Mouse (Mus musculus): ENCODE results near the gene Adh1.
A peak's percentile ranks its signal among the peaks of the same experiment; 100 is the strongest.

The Adh1 gene

DNA sequence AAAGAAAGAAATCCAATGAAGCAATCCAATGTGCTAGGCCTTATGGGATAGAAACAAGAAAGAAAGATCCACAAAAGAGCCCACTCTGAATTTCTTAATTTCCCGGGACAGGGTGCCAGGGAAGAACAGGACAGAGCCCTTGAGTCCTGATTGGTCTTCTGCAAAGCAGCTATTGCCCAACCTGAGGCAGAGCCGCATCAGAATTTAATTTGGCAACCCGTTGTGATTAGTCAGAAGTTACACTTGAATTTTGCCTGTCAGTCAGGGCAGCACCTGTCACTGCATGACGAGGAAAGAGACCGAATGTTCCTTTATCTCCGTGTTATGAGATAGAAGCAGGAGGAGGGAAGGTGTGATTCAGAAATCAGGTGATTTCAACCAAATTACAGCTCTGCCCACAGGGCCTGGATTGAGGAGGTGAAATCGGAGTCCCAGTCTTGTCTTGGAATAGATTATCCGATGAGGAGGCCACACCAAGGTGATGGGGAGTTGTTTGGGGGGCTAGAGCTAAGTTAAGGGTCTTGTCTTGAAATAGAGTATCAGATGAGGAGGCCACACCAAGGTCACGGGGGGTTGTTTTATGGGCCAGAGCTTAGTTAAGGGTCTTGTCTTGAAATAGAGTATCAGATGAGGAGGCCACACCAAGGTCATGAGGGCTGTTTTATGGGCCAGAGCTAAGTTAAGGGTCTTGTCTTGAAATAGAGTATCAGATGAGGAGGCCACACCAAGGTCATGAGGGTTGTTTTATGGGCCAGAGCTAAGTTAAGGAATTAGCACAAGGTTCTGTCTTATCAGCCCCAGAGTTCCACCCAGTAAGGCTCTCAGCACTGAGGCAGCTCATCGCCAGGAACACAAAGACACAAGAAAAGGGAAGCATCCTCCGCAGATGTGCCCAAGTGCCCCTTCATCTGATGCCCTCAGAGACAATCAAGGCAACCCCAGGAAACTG, at the start of gene Adh1:
TSS of gene Adh1 (plus strand) at position 271 of the 949 bp plus-strand sequence.
- no peak for DNase-seq (ENCODE audit: low spot score in 2 of 2)

DNA sequence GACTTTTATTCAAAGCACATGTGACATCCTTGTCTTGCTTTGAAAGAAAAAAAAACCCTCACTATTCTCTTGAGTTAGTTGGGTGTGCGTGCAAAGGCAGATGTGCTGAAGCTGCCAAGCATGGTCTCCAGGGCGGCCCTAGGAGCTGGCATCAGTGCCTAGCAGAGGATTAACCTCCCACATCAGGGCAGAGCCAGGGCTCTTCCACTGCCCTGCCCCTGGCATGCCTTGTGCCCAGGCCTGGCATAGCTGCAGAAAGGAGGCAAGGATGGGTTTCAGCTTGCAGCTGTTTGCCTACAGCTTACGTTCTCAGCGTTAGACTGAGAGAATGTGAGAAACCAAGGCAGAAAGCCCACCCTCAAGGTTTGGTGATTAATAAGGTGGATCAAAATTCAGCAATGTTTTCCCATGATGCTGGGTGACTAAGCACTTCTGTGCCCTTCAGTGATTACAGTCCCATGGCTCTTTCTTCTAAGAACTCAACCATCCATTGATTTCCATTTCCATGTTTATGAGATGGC, 48.3 kb upstream of the Adh1 start:
- DNase-seq (ENCODE audit: low spot score in 2 of 2) = no peak

DNA sequence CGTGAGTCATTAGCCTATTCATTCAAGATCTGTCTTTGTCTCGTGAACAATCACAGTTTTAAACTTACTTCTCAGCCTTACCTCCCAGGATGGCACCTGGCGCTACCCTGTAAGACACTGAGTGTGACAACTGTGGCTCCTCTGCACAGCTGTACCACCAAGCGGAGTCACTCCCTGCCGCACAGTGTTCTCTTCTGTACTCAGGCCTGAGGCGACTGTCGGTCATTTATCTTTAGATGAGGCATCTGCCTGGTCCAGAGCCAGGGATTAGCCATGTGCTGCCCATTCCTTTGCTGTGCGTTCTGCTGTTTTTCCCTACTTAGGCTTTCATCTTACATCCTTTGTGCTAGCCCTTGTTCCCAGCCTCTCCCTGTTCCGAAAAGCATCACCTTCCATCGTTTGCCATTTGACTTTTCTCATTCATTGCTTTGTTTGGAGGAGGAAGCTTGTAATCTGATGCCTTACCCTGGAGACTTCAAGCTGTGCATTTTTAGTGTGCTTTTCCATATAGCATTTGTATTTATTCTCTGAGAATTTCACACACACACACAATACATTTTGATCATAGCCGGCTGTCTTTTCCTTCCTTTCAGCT, 45.3 kb upstream of the Adh1 start:
- no peak for DNase-seq (ENCODE audit: low spot score in 2 of 2)

DNA sequence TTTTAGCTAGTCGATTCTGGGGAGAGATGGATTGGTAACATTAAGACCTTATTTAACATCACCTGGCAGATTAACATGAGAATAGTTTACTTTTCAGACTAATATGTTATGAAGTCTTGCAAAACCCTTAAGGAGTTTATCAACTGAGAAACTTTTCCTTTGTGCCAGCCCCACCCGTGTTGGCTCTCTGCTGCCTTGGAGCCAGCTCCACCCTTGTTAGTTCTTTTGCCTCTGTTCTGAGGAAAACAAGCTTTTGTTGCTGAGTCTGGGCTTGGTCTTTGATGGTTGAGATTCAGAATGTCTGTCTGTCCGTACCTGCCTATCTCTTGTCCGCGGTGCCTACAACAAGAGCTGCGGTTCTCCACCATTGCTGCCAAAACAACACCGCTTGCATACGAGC, 44.7 kb upstream of the Adh1 start:
- no peak for DNase-seq (ENCODE audit: low spot score in 2 of 2)

DNA sequence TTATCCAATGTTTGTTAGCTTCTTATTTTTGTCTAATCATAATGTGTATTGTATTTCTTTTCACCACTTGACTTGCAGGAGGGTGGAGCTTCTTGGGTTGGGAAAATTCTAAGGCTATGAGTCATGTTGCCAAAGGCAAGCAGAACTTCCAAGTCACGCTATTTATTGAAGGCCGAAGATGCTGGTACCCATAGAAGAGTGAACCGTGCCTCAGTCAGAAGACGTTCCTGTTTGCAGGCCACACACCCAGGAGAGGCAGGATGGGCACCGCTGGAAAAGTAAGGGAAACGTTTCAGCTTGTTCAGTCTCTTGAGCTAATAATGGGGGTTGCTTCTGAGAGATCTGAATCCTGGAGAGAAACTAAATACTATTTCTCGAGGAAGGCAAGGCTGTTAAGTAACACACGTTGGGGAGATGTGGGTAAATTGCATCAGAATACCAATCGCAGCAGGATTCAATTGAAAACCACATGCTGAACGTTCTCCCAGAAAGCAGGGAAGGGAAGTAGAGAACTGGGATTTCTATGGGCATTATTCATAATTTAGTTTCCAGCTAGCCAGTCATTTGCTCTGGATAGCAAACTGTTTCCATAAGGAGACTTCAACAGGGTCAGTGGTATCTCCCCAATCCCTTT, 43.0 kb upstream of the Adh1 start, which contains the start of gene Adh7:
TSS of gene Adh7 (plus strand) at position 130 of the 634 bp plus-strand sequence.
- DNase-seq (ENCODE audit: low spot score in 2 of 2) = no peak

DNA sequence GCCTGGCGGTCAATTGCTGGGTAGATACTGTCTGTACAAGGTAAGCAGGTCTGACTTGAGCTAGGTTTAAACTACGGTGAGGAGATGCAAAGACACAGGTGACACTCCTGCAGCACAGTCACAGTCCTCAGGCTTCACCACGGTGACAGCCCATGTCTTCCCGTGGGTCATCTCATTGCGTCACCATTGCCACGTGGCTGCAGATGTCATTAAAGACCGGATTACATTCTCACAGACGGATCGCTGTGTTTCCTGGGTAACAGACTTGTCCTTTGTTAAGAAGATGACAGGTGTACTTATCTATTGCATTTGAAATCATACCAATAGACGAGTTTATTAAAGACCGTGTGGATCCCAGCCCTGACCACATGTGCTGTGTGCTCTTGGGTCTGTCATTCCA, 39.7 kb upstream of the Adh1 start:
- no peak for DNase-seq (ENCODE audit: low spot score in 2 of 2)

DNA sequence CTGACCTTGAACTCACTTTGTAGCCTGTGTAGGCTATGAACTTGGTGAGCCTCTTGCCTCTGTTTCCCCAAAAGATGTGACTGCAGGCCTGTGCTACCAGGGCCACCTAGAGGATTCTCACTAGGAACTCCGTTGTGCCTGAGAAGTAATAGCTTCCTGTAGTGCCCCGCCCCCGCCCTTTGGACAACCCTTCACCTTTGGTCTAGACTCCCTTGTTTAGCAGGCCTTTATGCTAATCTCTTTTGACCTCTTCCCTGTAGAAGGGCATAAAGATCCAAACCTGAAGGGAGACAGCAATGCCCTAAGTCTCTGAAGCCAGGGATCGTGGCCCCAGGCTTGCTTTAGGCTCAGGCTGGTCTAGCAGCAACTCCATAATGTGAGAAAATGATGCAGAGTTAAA, 38.3 kb upstream of the Adh1 start:
- no peak for DNase-seq (ENCODE audit: low spot score in 2 of 2)

DNA sequence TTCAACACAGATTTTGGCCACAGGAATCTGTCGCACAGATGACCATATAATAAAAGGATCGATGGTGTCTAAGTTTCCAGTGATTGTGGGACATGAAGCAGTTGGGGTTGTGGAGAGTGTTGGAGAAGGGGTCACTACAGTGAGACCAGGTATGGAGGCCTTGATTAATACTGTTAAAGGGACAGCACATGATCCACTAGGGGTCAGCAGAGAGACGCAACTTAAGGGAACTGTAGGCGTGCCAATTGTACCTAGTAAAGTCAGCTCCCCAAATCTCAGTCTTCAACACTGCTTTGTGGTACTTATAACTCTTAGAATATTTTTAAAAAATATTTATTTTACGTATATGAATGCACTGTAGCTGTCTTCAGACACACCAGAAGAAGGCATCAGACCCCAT, 37.8 kb upstream of the Adh1 start:
- DNase-seq (ENCODE audit: low spot score in 2 of 2) = peak in 1 of 2 experiments; percentile 51

DNA sequence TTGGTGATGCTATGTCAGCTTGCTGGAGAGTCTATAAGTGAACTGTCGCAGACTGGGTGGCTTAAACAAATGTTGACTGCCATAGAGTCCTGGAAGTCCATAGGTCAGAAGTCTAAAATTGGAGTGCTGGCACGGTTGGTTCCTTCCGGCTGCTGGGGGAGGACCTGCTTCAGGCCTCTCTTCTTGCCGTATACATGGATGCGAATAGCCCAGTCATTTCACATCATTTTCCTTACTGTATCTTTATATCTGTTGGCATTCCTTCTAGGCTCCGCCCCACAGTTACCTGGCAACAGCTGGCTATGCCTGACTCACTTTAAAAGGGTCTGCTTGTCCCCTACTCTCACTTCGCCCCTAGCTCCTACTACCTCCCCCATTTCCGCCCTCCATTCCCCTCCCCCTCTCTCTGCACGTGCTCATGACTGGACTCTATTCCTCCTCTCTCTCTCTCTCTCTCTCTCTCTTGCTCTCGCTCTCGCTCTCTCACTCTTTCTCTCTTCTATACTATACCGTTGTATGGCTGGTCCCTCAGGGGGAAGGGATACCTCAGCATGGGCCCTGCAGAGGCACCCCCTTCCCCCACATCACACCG, 36.3 kb upstream of the Adh1 start:
- DNase-seq (ENCODE audit: low spot score in 2 of 2) = no peak

DNA sequence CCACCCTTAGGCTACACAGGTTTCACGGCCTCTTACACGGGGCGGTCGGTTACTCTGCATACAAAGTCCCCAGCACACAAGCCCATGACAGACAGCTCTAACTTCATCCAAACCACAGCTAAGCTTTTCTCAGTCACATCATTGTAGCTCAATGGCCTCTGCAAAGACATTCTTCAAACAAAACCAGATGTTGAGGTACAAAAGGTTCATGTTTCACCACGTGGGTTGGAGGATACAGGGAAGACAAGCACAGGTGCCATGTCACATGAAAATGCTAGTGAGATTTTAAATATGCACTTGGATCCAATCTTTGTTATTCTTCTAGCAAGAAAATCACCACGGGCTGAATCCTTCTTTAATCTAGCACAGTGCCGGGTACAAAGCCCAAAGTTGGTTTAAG, 35.5 kb upstream of the Adh1 start:
- DNase-seq (ENCODE audit: low spot score in 2 of 2) = no peak

DNA sequence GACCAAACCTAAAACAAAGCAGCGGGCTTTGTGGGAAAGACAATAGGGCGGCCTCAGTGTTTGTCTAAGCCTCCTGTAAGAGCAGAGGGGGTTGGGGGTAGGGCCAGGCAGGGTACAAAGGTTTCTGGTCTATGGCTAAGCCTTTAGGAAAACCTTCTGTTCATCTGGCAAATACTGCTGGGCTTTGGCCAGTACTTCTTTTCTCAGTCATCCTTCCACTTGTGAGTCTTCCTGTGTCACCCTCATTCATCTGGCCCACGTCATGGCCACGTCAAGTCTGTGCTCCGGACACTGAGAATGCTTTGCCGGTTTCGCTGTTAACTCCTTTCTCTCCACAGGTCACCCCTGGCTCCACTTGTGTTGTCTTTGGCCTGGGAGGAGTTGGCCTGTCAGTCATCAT, 34.9 kb upstream of the Adh1 start:
- no peak for DNase-seq (ENCODE audit: low spot score in 2 of 2)

DNA sequence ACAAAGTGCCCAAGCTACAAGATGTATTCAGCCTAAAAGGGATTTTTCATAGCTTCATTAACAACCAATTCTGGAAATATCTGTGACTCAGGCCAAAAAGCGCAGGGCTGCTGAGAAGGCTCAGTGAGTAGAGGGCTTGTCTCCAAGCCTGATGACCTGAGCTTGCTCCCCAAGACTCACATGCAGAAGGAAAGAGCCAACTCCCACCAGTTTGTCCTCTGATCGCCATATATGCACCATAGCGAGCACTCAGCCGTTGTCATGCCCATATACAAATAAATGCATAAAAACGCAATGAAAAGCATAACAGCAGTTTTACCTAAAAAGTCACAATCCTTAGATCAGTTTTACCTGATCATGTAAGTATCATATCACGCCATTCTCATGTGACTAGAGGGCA, 34.3 kb upstream of the Adh1 start:
- DNase-seq (ENCODE audit: low spot score in 2 of 2) = no peak

DNA sequence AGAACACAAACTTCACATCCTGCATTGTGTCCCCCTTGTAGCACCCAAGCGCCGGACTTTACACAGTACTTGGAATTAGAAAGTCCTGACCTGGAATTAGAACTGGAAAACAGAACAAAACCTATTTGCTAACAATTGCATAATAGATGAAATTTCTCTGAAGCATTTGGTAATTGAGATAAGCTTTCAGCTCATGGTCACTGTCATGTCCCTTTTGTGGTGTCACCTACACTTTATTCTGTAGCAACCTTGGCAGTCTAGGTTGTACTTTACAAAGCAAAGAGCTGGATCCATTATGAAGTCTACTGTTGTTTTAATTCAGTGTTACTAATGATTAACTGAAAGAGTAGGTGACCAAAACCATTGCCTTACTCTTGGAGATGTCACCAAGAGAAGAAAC, 33.7 kb upstream of the Adh1 start:
- DNase-seq (ENCODE audit: low spot score in 2 of 2) = no peak

DNA sequence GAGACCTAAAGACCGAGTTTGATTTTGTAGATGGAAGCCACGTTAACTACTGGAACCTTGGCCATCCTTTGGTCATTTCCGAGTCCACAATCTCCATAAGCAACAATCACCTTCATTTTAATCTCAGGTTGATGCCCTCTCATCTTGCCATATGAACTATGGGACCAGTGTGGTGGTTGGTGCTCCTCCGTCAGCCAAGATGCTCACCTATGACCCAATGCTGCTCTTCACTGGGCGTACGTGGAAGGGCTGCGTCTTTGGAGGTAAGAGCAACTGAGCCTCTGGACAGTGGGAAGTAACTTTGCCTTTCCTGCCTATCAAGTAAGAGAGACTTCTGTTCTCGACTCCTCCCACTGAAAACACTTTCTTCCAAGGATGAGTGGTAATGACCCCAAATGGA, 33.0 kb upstream of the Adh1 start:
- DNase-seq (ENCODE audit: low spot score in 2 of 2) = no peak

DNA sequence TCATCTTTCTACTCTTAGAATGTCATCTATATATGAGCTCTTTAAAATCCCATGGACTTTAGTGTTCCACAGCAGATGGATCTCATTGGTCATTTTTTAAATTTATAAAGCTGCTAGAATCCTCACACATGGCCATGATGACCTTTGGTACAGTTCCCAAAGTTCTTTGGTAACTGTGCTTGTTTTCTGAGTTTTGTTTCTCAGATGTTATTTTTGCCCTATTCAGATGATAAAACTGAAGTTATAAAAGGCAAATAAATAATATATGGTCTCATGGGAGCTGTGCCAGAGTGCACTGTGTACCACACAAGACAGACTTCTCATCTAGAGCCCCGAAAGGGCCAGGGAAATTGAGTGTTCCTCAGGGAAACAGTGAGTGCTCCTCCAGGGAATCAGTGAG, 31.3 kb upstream of the Adh1 start:
- DNase-seq (ENCODE audit: low spot score in 2 of 2) = no peak

DNA sequence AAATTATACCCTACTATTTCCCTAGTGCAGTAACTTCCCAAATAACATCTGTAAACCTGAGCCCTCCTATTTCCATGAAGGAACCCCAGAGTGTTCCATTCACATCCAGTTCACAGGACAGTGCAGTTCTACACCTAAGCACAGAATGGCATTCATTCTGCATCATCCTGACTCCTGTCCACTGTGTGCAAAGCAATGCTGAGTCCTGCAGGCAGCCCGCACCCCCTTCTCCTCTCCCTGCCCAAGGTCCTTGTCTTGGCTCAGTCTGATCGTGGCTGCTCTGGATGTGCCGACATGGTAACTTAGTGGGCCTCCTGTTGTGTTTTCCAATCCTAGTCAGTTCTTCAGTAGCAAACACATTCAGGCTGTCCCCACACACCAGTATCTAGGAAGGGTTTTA, 30.5 kb upstream of the Adh1 start:
- no peak for DNase-seq (ENCODE audit: low spot score in 2 of 2)

DNA sequence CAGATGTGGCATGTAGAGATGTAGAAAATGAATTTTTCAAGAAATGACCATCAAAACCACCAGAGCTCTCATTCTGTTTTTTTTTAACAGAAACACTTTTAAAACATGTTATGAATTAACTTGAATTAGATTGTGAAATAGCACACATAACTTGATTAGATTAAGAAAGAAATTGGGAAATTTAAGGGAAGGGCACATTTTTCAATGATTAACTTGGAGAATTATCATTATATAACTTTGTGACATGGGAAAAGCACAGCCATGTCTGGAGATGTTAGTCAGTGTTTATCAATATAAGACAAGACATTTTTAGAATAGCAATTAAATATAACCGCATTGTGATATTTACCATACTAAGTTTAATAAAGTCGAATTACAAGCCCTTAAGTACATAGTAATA, 29.3 kb upstream of the Adh1 start:
- DNase-seq (ENCODE audit: low spot score in 2 of 2) = no peak

DNA sequence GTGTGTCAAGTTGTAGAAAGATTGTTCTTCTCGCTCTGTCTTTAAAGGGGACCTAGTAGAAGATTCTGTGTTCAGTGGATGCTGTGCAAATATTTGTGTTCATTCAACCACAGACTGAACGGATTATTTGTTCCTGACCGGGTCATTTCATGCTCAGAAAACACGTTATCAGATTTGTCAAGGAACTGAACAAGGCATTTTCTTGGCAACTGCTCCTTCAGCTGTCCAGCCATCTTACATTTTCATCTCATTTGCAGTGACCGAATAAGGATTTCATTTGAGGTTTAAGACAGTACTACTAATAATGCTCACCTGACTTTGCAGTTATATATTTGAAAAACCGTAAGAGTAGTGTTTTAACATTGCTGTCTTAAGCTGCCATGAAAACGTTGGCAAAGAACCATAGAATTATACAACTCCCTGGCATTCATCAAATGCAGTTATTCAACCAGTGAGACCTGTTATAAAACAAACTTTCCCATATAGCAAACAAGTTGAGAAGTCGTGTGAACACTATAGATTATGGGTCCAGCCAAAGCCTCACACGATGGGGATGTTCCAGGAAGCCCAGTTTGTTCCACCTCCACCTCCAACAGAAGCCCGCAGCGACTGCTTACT, 24.1 kb upstream of the Adh1 start:
- no peak for DNase-seq (ENCODE audit: low spot score in 2 of 2)

DNA sequence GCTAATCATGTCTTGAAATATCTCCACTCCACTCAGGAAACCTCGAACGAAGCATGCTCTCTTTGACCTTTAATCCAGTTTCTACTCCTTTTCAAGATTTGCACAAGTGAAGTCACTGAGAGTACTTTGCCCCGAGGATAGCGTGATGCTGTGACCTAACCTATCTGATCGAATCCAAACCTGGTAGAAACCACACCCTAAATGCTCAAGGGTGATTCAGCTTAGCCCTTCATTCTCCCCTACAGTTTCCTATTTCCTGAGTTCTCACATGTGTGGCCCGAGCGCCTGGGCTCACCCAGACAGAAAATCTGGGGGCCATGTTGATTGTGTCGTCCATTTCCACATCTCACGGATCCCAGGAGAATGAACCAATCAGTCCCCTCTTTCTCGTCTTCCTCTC, 22.7 kb upstream of the Adh1 start:
- DNase-seq (ENCODE audit: low spot score in 2 of 2) = no peak

DNA sequence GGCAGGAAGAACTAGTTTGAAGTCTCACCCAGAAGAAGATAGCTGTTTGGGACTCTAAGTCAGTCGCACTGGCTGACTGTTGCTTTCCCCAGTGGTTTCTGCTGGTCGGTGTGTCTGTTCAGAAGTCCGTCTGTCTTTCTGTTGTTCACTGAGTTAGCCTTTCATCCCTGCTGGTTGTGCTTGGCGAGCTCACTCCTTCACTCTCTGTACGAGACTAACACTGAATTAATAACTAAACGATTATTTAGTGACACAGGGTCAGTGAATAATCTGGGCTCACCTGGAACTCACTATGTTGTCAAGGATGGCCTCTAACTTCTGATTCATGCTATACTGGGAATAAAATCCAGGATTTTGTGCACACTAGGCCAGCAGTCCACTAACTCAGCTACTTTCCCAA, 21.3 kb upstream of the Adh1 start:
- DNase-seq (ENCODE audit: low spot score in 2 of 2) = no peak

DNA sequence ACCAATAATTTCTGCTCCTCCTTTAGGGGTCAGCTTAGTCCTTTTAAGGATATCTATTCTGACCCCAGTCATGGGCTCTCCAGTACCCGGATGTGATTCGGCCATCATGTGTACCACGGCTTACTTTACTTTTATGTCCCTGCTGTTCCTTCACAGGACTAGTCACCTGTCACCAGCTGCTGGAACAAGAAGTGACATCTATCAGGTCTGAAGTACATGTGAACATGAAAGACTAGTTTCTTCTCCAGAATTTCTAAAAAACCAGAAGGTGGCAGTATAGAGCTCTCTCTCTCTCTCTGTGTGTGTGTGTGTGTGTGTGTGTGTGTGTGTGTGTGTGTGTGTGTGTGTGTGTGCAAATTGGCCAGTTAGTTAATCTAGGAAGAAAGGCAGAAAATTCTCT, 20.4 kb upstream of the Adh1 start:
- no peak for DNase-seq (ENCODE audit: low spot score in 2 of 2)

DNA sequence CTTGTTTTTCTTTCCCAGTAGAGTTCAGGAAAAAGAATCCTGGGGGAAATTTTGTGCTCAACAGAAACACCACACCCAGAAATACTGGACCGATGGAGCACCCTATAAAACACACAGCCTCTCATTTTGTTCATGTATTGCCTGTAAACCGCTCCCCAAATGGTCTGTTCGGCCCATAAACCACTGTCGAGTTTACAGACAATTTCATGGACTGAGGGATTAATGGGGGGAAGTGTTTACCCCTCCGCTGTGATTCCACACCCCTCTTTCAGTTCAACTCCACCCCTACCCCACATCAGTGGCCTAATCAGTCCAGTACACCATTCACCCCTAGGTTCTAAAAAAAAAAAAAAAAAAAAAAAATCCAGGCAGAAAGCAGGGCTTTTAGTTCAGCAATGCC, 19.8 kb upstream of the Adh1 start:
- no peak for DNase-seq (ENCODE audit: low spot score in 2 of 2)
